Mouse (Mus musculus) heart, postnatal 0 days (tissue): ENCODE results near the gene Arhgap45. TPM values are rescaled to one million over a fixed set of nuclear protein-coding genes. Genes with fewer than 3 reads are reported as not detected.

Experiments
- ATAC-seq: fragments of 200-750 bp; cut with Nextera tagmentation; 2 replicates; pipeline ENCODE4 v1.8.0; 2017; ENCODE audit warnings: low read depth, moderate number of reproducible peaks, moderate library complexity; ENCODE audit not compliant: insufficient read depth
- DNase-seq: peaks from one replicate; pipeline ENCODE4 v3.0.0-alpha.2; 2016; ENCODE audit warnings: low spot score
- H3K27ac ChIP-seq: fragments of 300-500 bp; sonication (generic); 2 replicates; pipeline ENCODE4 v1.5.1; 2014; ENCODE audit warnings: low read depth, mild to moderate bottlenecking
- H3K27me3 ChIP-seq: fragments of 300-500 bp; sonication (generic); 2 replicates; pipeline ENCODE4 v1.6.1; 2014; ENCODE audit warnings: low read length, mixed read lengths; ENCODE audit not compliant: control insufficient read depth, insufficient read depth
- H3K36me3 ChIP-seq: fragments of 300-500 bp; sonication (generic); replicated peaks from 2 replicates; pipeline ENCODE4 v1.6.1; 2014; ENCODE audit warnings: low read length, mixed read lengths; ENCODE audit not compliant: control insufficient read depth, insufficient read depth
- H3K4me1 ChIP-seq: fragments of 300-500 bp; sonication (generic); 2 replicates; pipeline ENCODE4 v1.6.1; 2014; ENCODE audit warnings: antibody characterized with exemption; ENCODE audit not compliant: control insufficient read depth, insufficient read depth
- H3K4me2 ChIP-seq: fragments of 300-500 bp; sonication (generic); 2 replicates; pipeline ENCODE4 v1.6.1; 2014; ENCODE audit warnings: low read depth, mild to moderate bottlenecking, low read length, moderate library complexity
- H3K4me3 ChIP-seq: fragments of 300-500 bp; sonication (generic); 2 replicates; pipeline ENCODE4 v1.5.1; 2014; ENCODE audit warnings: low read depth, low read length
- H3K9ac ChIP-seq: fragments of 300-500 bp; sonication (generic); replicated peaks from 2 replicates; pipeline ENCODE4 v1.6.1; 2014; ENCODE audit warnings: low read depth, low read length, mixed read lengths
- H3K9me3 ChIP-seq: fragments of 300-500 bp; sonication (generic); replicated peaks from 2 replicates; pipeline ENCODE4 v1.6.1; 2016; ENCODE audit warnings: low read length; ENCODE audit not compliant: control insufficient read depth
- CTCF ChIP-seq: IDR thresholded peaks from 2 replicates; pipeline ENCODE4 v1.5.1; 2016; ENCODE audit warnings: antibody characterized with exemption, control low read depth, low read depth
- EP300 ChIP-seq: IDR thresholded peaks from 2 replicates; pipeline ENCODE4 v1.6.1; 2016; ENCODE audit warnings: antibody characterized with exemption, low read depth
- WGBS: fragments of 180-500 bp; shearing (Covaris S2); extraction: QIAGEN DNeasy Blood & Tissue Kit; methylation state at CpG from one replicate; pipeline ENCODE4 v1.1.7; 2014; 5-methylcytosine and 5-hydroxymethylcytosine counted together
- polyA plus RNA-seq: library from polyadenylated mRNA; unstranded; fragments of >200 nt; fragmentation: Nextera tagmentation; extraction: Ambion mirVana; gene quantifications from 2 replicates; pipeline ENCODE4 v1.2.1, GENCODE M21; 2015
- total RNA-seq: library from RNA; depleted of rRNA; stranded (reverse); fragments of >200 nt; gene quantifications from 2 replicates; pipeline ENCODE4 v1.2.3, GENCODE M21; 2014; ENCODE audit warnings: low replicate concordance; rRNA removed

Arhgap45 gene
- 3.9 and 11.0 TPM in 2 replicates for total RNA-seq
- polyA plus RNA-seq, result 1.9 TPM in 2 replicates

- no peak for TF ChIP-seq EP300
- TF ChIP-seq CTCF, result no peak
- Histone ChIP-seq H3K4me1 (no peaks in the 10 kb centered on the region), H3K9me3 (no peaks in the 10 kb centered on the region), H3K27ac (peak within 1 kb of the TSS; percentile 43; the same call in 1 of the 2 replicates), H3K36me3 (peaks cover 17% of the 10 kb centered on the region; the same call in 1 of the 2 replicates), H3K9ac (0 out of 2 replicates have a peak within 1 kb of the TSS, but pooled peaks have one; percentile 1), H3K27me3 (peaks cover 22% of the 10 kb centered on the region), H3K4me2 (no peak within 1 kb of the TSS; the same call in 1 of the 2 replicates), H3K4me3 (peak within 1 kb of the TSS; percentile 33; the same call in 1 of the 2 replicates)
- no peak for DNase-seq
- no peak for ATAC-seq
- 68% methylated on average over 11 of the region's 11 CpGs for WGBS
Measured at GRCm38 (mm10) chr10:80016511-80016910, at the start of gene Arhgap45. Gene Arhgap45 (plus strand): TSS chr10:80016653.

GRCm38 (mm10) chr10:79966886-79967400 lies 49.5 kb upstream of the Arhgap45 start:
- peaks cover 62% of the 10 kb centered on the region for H3K36me3 ChIP-seq
- peaks cover 26% of the 10 kb centered on the region for H3K27me3 ChIP-seq
- H3K4me3 ChIP-seq, result no peak overlapping the region
- no peak overlapping the region for H3K27ac ChIP-seq
- ATAC-seq (no peak), DNase-seq (no peak)
- TF ChIP-seq EP300 (no peak), CTCF (no peak)
- WGBS, result 89% methylated on average over 5 of the region's 5 CpGs
- no peak overlapping the region for H3K4me2 ChIP-seq
- H3K4me1 ChIP-seq, result no peaks in the 10 kb centered on the region
- H3K9ac ChIP-seq, result no peak overlapping the region
- no peaks in the 10 kb centered on the region for H3K9me3 ChIP-seq

GRCm38 (mm10) chr10:79968181-79968580 lies 48.3 kb upstream of the Arhgap45 start:
- DNase-seq (no peak), ATAC-seq (no peak)
- no peak for TF ChIP-seq EP300
- no peak for TF ChIP-seq CTCF
- Histone ChIP-seq H3K27me3 (peaks cover 28% of the 10 kb centered on the region), H3K36me3 (peaks cover 50% of the 10 kb centered on the region), H3K27ac (no peak overlapping the region), H3K9me3 (no peaks in the 10 kb centered on the region), H3K4me3 (no peak overlapping the region), H3K4me2 (no peak overlapping the region), H3K9ac (no peak overlapping the region), H3K4me1 (no peaks in the 10 kb centered on the region)
- 84% methylated on average over 1 of the region's 1 CpGs for WGBS

GRCm38 (mm10) chr10:79969124-79969568 lies 47.3 kb upstream of the Arhgap45 start:
- WGBS, result 22% methylated on average over 3 of the region's 3 CpGs
- ATAC-seq (no peak), DNase-seq (no peak)
- no peak for TF ChIP-seq EP300
- TF ChIP-seq CTCF, result no peak
- peaks cover 43% of the 10 kb centered on the region for H3K36me3 ChIP-seq
- no peak overlapping the region for H3K4me3 ChIP-seq
- H3K27me3 ChIP-seq, result peaks cover 28% of the 10 kb centered on the region
- no peaks in the 10 kb centered on the region for H3K4me1 ChIP-seq
- no peak overlapping the region for H3K4me2 ChIP-seq
- no peak overlapping the region for H3K27ac ChIP-seq
- H3K9ac ChIP-seq, result no peak overlapping the region
- H3K9me3 ChIP-seq, result no peaks in the 10 kb centered on the region

- peak within 1 kb of the TSS; percentile 59 for H3K4me2 ChIP-seq
- WGBS, result 9% methylated on average over 44 of the region's 47 CpGs
- no peak for TF ChIP-seq EP300
- no peak for TF ChIP-seq CTCF
- peaks cover 37% of the 10 kb centered on the region for H3K36me3 ChIP-seq
- ATAC-seq, result peak; percentile 7
- no peaks in the 10 kb centered on the region for H3K4me1 ChIP-seq
- H3K27me3 ChIP-seq, result peaks cover 28% of the 10 kb centered on the region
- H3K9me3 ChIP-seq, result no peaks in the 10 kb centered on the region
- peak within 1 kb of the TSS; percentile 30; the same call in 1 of the 2 replicates for H3K9ac ChIP-seq
- H3K27ac ChIP-seq, result no peak within 1 kb of the TSS
- H3K4me3 ChIP-seq, result peak within 1 kb of the TSS; percentile 35
- DNase-seq, result no peak
Measured at GRCm38 (mm10) chr10:79970415-79971182, 45.9 kb upstream of the Arhgap45 start, which contains the start of gene Grin3b. Gene Grin3b (plus strand): TSS chr10:79970715.
